Comparison of ENCODE assay signal across 11 mouse cellular contexts in genomic region chr6:39274774-39275502, GRCm38 (mm10).
DNase-seq lines count a peak whose midpoint lies in the region; TF ChIP-seq lines count a peak whose summit lies in the region.
"Had no signal": no experiment of that assay in that cellular context is flagged by ENCODE, and none has a peak within 500 bp of the region (broad histone marks: within the 10 kb centered on the region; RNA-seq: fewer than 3 reads in every experiment).

No protein-coding gene starts in this region.

- H3K27ac ChIP-seq in forebrain, embryonic 10.5 days: no peak overlapping the region
- H3K27ac ChIP-seq: hindbrain, embryonic 13.5 days; neural tube, embryonic 13.5 days had no signal

- WGBS in lung, adult 2 months: 54% methylated on average over 12 of the region's 12 CpGs
- WGBS in forebrain, embryonic 10.5 days: 92% methylated on average over 12 of the region's 12 CpGs

- TF ChIP-seq CTCF in lung, adult 2 months (IDR thresholded peaks at IDR 0.05; ENCODE audit: insufficient read depth, low read length): no peak

- TF ChIP-seq POLR2A in lung, adult 2 months (IDR thresholded peaks at IDR 0.05; ENCODE audit: borderline replicate concordance, extremely low read depth, low read depth, low read length): no peak

- peak; percentile 55 to 60 for DNase-seq in lung, adult 18-20 months
- no peak for DNase-seq in lung, adult 2 months
- DNase-seq in CD8-positive naive resting alpha-beta T cell, adult 2 months (ENCODE audit: low read depth in 2 of 2, low spot score in 2 of 2): peak; percentile 35 to 61
- DNase-seq in induced T-regulatory cell, adult 2 months (ENCODE audit: low read depth): peak; percentile 70
- DNase-seq in monocyte, adult 2 months (ENCODE audit: low read depth in 1 of 2, low spot score in 2 of 2): peak; percentile 27 to 33
- no peak for DNase-seq in kidney, adult 11 months
- DNase-seq in forebrain, embryonic 10.5 days (ENCODE audit: extremely low spot score, low spot score): no peak
- DNase-seq: cerebellum, adult 9-11 months; kidney, postnatal 14 days had no signal

- no peak overlapping the region for H3K4me3 ChIP-seq in lung, adult 2 months (replicated peaks; ENCODE audit: extremely low read depth, low read depth, low read length)
- no peak overlapping the region for H3K4me3 ChIP-seq in forebrain, embryonic 10.5 days
- H3K4me3 ChIP-seq: hindbrain, embryonic 13.5 days; neural tube, embryonic 13.5 days had no signal

- peaks cover 3% of the 10 kb centered on the region; the same call in 1 of the 2 replicates for H3K9me3 ChIP-seq in forebrain, embryonic 10.5 days
- H3K9me3 ChIP-seq: hindbrain, embryonic 13.5 days; neural tube, embryonic 13.5 days had no signal

- no peaks in the 10 kb centered on the region for H3K27me3 ChIP-seq in forebrain, embryonic 10.5 days (ENCODE audit: poor library complexity, severe bottlenecking)
- H3K27me3 ChIP-seq: hindbrain, embryonic 13.5 days; neural tube, embryonic 13.5 days had no signal

- peaks cover 2% of the 10 kb centered on the region; the same call in 1 of the 2 replicates for H3K4me1 ChIP-seq in lung, adult 2 months (ENCODE audit: control insufficient read depth, insufficient read depth, low read length)
- peaks cover 2% of the 10 kb centered on the region for H3K4me1 ChIP-seq in forebrain, embryonic 10.5 days
- H3K4me1 ChIP-seq: hindbrain, embryonic 13.5 days; neural tube, embryonic 13.5 days had no signal

- H3K36me3 ChIP-seq in forebrain, embryonic 10.5 days (replicated peaks): no peaks in the 10 kb centered on the region
- H3K36me3 ChIP-seq: hindbrain, embryonic 13.5 days; neural tube, embryonic 13.5 days had no signal

Comparison
In these comparisons a context has a peak if more than half of its experiments do, and no peak if none do; other contexts are left out.
1. DNase-seq: peak in lung, adult 18-20 months (2 of 2), CD8-positive naive resting alpha-beta T cell, adult 2 months (2 of 2), induced T-regulatory cell, adult 2 months (single experiment) and monocyte, adult 2 months (2 of 2); none in lung, adult 2 months (single experiment), kidney, adult 11 months (single experiment) and forebrain, embryonic 10.5 days (single experiment).